8 mouse cellular contexts compared by ENCODE assay signal in the genomic region with DNA sequence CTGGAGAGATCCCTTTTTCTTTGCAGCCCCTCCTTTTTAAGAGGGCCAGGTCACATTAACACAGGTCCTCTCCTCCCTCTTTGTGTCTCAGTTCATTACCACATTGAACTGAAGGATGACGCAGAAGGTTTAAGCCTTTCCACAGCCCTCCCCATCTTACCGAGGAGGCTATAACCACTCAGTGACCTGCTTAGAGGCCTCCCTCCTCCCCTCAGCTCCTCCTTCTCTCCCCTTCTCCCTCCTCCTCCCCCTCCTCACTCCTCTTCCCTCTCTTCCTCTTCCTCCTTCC. TPM values are rescaled to one million over a fixed set of nuclear protein-coding genes. Genes with fewer than 3 reads are reported as not detected.
DNase-seq lines count a peak whose midpoint lies in the region; ATAC-seq and TF ChIP-seq lines count a peak whose summit lies in the region.

No protein-coding gene starts in this region.

- TF ChIP-seq POLR2A in myocyte (IDR thresholded peaks at IDR 0.05; ENCODE audit: insufficient read length, low read depth), result no peak

- H3K9me3 ChIP-seq in embryonic facial prominence, embryonic 13.5 days, result no peaks in the 10 kb centered on the region
- H3K9me3 ChIP-seq in hindbrain, embryonic 16.5 days (ENCODE audit: control insufficient read depth, low read length), result no peaks in the 10 kb centered on the region

- intact Hi-C loops in left cerebral cortex, adult 2 months (cut with DNase I), result no loop called here

- peaks cover 50% of the 10 kb centered on the region for H3K4me1 ChIP-seq in embryonic facial prominence, embryonic 13.5 days
- peaks cover 13% of the 10 kb centered on the region for H3K4me1 ChIP-seq in hindbrain, embryonic 16.5 days (ENCODE audit: control insufficient read depth, insufficient read depth, low read depth, low read length)

- H3K4me3 ChIP-seq in left cerebral cortex, adult 2 months, result no peak overlapping the region
- no peak overlapping the region for H3K4me3 ChIP-seq in embryonic facial prominence, embryonic 13.5 days
- no peak overlapping the region for H3K4me3 ChIP-seq in hindbrain, embryonic 16.5 days (ENCODE audit: low read length)
- H3K4me3 ChIP-seq in myocyte, result peak overlapping the region; percentile 1

- peak overlapping the region; percentile 28; the same call in 1 of the 2 replicates for H3K4me2 ChIP-seq in embryonic facial prominence, embryonic 13.5 days
- no peak overlapping the region for H3K4me2 ChIP-seq in hindbrain, embryonic 16.5 days (ENCODE audit: low read length)
- H3K4me2 ChIP-seq in myocyte (ENCODE audit: low read depth), result peak overlapping the region; percentile 98

- 31% methylated on average over 2 of the region's 2 CpGs for WGBS in embryonic facial prominence, embryonic 13.5 days
- 64% methylated on average over 2 of the region's 2 CpGs for WGBS in hindbrain, embryonic 16.5 days

- no peaks in the 10 kb centered on the region for H3K36me3 ChIP-seq in embryonic facial prominence, embryonic 13.5 days
- no peaks in the 10 kb centered on the region for H3K36me3 ChIP-seq in hindbrain, embryonic 16.5 days (ENCODE audit: control insufficient read depth, insufficient read depth, low read length)
- no peaks in the 10 kb centered on the region for H3K36me3 ChIP-seq in myocyte (ENCODE audit: control insufficient read depth, insufficient read depth)

- no peak for DNase-seq in left cerebral cortex, adult 2 months (ENCODE audit: extremely low spot score in 1 of 2, low spot score in 2 of 2)
- no peak for DNase-seq in left cerebral cortex, adult 8-10 months (ENCODE audit: low spot score in 2 of 2)
- DNase-seq in cerebellum, adult 9-10 months, result no peak
- DNase-seq in spleen, postnatal 10 days (ENCODE audit: low spot score in 2 of 2), result no peak
- no peak for DNase-seq in thymus, postnatal 14 days

- peak overlapping the region; percentile 7 for H3K27ac ChIP-seq in left cerebral cortex, adult 2 months
- H3K27ac ChIP-seq in embryonic facial prominence, embryonic 13.5 days, result peak overlapping the region; percentile 98
- H3K27ac ChIP-seq in hindbrain, embryonic 16.5 days (ENCODE audit: low read depth, low read length), result peak overlapping the region; percentile 78

- no peak for ATAC-seq in embryonic facial prominence, embryonic 13.5 days (ENCODE audit: insufficient number of reproducible peaks, insufficient read depth, low FRiP score, low TSS enrichment, low read depth)
- no peak; the same call in 1 of the 2 replicates for ATAC-seq in hindbrain, embryonic 16.5 days

- peak overlapping the region; percentile 5 for H3ac ChIP-seq in myocyte (ENCODE audit: control insufficient read depth, insufficient read length)

- no peaks in the 10 kb centered on the region for H3K27me3 ChIP-seq in embryonic facial prominence, embryonic 13.5 days
- H3K27me3 ChIP-seq in hindbrain, embryonic 16.5 days (replicated peaks; ENCODE audit: control insufficient read depth, insufficient read depth, low read length), result no peaks in the 10 kb centered on the region
- no peaks in the 10 kb centered on the region for H3K27me3 ChIP-seq in myocyte (ENCODE audit: control insufficient read depth, insufficient read depth, insufficient read length)

- H3K9ac ChIP-seq in embryonic facial prominence, embryonic 13.5 days, result peak overlapping the region; percentile 57
- peak overlapping the region; percentile 14; the same call in 1 of the 2 replicates for H3K9ac ChIP-seq in hindbrain, embryonic 16.5 days (ENCODE audit: low read depth, low read length)

- no peak for TF ChIP-seq CTCF in left cerebral cortex, adult 2 months (IDR thresholded peaks at IDR 0.05)

- H3K79me2 ChIP-seq in myocyte (ENCODE audit: control insufficient read depth, insufficient read depth), result no peaks in the 10 kb centered on the region

TF ChIP-seq in myocyte, 11 proteins besides CTCF, POLR2A, EP300 and RAD21:
- TF ChIP-seq MYOG (IDR thresholded peaks at IDR 0.05; ENCODE audit: control insufficient read depth in 1 of 3, insufficient read depth in 1 of 3, insufficient read length in 2 of 3, low read depth in 2 of 3) (no peak), POLR2AphosphoS2 (IDR thresholded peaks at IDR 0.05; ENCODE audit: insufficient read length, low read depth) (peak; percentile 42)
TF ChIP-seq in myocyte: peak in this region for 1.

RNA-seq across cellular contexts. Expression of a gene that starts 7.6 kb away (rescaled TPM):
- total RNA-seq in left cerebral cortex, adult 2 months (2021), result under 1 TPM in 1 of 2 experiments, not detected in 1; 0.19 TPM
- total RNA-seq in left cerebral cortex, adult 8-10 months (2022), result under 1 TPM in 3 of 4 experiments, not detected in 1; 0.22 to 0.60 (median 0.38) TPM
- 0.22 and 0.45 TPM in 2 replicates for polyA plus RNA-seq in embryonic facial prominence, embryonic 13.5 days (2015; fragmentation: Nextera tagmentation; extraction: Ambion mirVana)
- polyA plus RNA-seq in hindbrain, embryonic 16.5 days (2015; fragmentation: Nextera tagmentation; extraction: Ambion mirVana), result not detected in 2 replicates
- 4.8 TPM for polyA plus RNA-seq in myocyte (2012; fragmentation: generic; extraction: Trizol)

RNA-seq across cellular contexts. Expression of a gene that starts 13.5 kb away (rescaled TPM):
- under 1 TPM in 1 of 2 experiments, not detected in 1; 0.33 TPM for total RNA-seq in left cerebral cortex, adult 2 months (2021)
- total RNA-seq in left cerebral cortex, adult 8-10 months (2022), result 1 to 10 TPM in 3 of 4 experiments, not detected in 1; 4.5 to 9.8 (median 5.8) TPM
- polyA plus RNA-seq in embryonic facial prominence, embryonic 13.5 days (2015; fragmentation: Nextera tagmentation; extraction: Ambion mirVana), result 1.7 and 2.5 TPM in 2 replicates
- polyA plus RNA-seq in hindbrain, embryonic 16.5 days (2015; fragmentation: Nextera tagmentation; extraction: Ambion mirVana), result 0.71 and 0.81 TPM in 2 replicates
- polyA plus RNA-seq in myocyte (2012; fragmentation: generic; extraction: Trizol), result 1,055 TPM

Comparison
In these comparisons a context has a peak if more than half of its experiments do, and no peak if none do; other contexts are left out.
1. H3K27ac ChIP-seq: peak in every context shown above with its lines; median percentile 98 in embryonic facial prominence, embryonic 13.5 days; 78 in hindbrain, embryonic 16.5 days; 7 in left cerebral cortex, adult 2 months.
2. RNA of a gene that starts 13.5 kb away (polyA plus RNA-seq): 1,055 TPM in myocyte (single experiment); 1.7 to 2.5 TPM in embryonic facial prominence, embryonic 13.5 days and 0.71 to 0.81 TPM in hindbrain, embryonic 16.5 days; every median in the first group is over 100 times any median in the second.